Mouse (Mus musculus) CH12.LX (cell line): ENCODE data around the gene Otud4. TPM values are rescaled to one million over a fixed set of nuclear protein-coding genes. Genes with fewer than 3 reads are reported as not detected.
"Not testable (repeated sequence)": the region's sequence is repeated elsewhere in the genome, so short reads cannot be mapped to it uniquely, and the experiment has no call there.

Source experiments
- DNase-seq: peaks from one replicate; pipeline ENCODE4 v3.0.0-alpha.2; 2013; ENCODE audit errors: extremely low read depth
- H3K27ac ChIP-seq: 2 replicates; pipeline ENCODE4 v1.5.1; 2012; ENCODE audit warnings: low read depth, mild to moderate bottlenecking, control low read depth, moderate library complexity; ENCODE audit not compliant: insufficient read depth
- H3K27me3 ChIP-seq: replicated peaks from 2 replicates; pipeline ENCODE3; 2012; ENCODE audit warnings: inconsistent platforms
- H3K36me3 ChIP-seq, 2 experiments: replicated peaks in 1 of 2; 2 replicates each; pipeline versions ENCODE3 to v1.6.1; 2012; ENCODE audit warnings: inconsistent platforms in 1 of 2, low read length in 1 of 2, mild to moderate bottlenecking in 1 of 2, mixed read lengths in 1 of 2, moderate library complexity in 1 of 2; ENCODE audit not compliant: control insufficient read depth in 1 of 2, insufficient read depth in 1 of 2
- H3K4me1 ChIP-seq, 2 experiments: 2 replicates each; pipeline ENCODE4 v1.6.1; 2012; ENCODE audit warnings: inconsistent platforms in 1 of 2, moderate library complexity in 1 of 2; ENCODE audit not compliant: insufficient read depth in 2 of 2, control insufficient read depth in 1 of 2
- H3K4me2 ChIP-seq: 2 replicates; pipeline ENCODE4 v1.6.1; 2012; ENCODE audit warnings: low read depth, mild to moderate bottlenecking, control low read depth; ENCODE audit not compliant: poor library complexity, insufficient read depth, severe bottlenecking
- H3K4me3 ChIP-seq, 3 experiments: fragments of 150-350 bp in 1 of 3; sonication (generic) in 1 of 3; replicated peaks in 1 of 3; 2 replicates each; pipeline versions ENCODE3 to v1.5.1; 2011 to 2012; ENCODE audit warnings: low read depth in 2 of 3, low read length in 2 of 3, mild to moderate bottlenecking in 2 of 3, moderate library complexity in 2 of 3, control low read depth in 1 of 3, improper control_type of control experiment in 1 of 3, inconsistent platforms in 1 of 3, mixed read lengths in 1 of 3; ENCODE audit not compliant: poor library complexity in 1 of 3
- H3K79me2 ChIP-seq: replicated peaks from 2 replicates; pipeline ENCODE4 v1.6.1; 2012; ENCODE audit warnings: mild to moderate bottlenecking, moderate library complexity; ENCODE audit not compliant: control insufficient read depth, poor library complexity, insufficient read depth, severe bottlenecking; ENCODE audit errors: extremely low read depth
- H3K9ac ChIP-seq: 2 replicates; pipeline ENCODE4 v1.6.1; 2012; ENCODE audit warnings: low read depth, mild to moderate bottlenecking, control low read depth, moderate library complexity; ENCODE audit not compliant: insufficient read depth
- H3K9me3 ChIP-seq: replicated peaks from 2 replicates; pipeline ENCODE3; 2012; ENCODE audit warnings: low read length, inconsistent platforms, mixed read lengths
- CHD1 ChIP-seq: IDR thresholded peaks from 2 replicates; pipeline ENCODE4 v1.6.1; 2012; ENCODE audit warnings: low read depth, low read length, improper control_type of control experiment, inconsistent platforms
- CHD2 ChIP-seq: IDR thresholded peaks from 2 replicates; pipeline ENCODE4 v1.6.1; 2011; ENCODE audit warnings: low read length, improper control_type of control experiment
- CTCF ChIP-seq, 2 experiments: IDR thresholded peaks in 1 of 2; conservative IDR thresholded peaks in 1 of 2; 2 replicates each; pipeline ENCODE4 v1.5.1; 2011 to 2012; ENCODE audit warnings: low read depth in 2 of 2, low read length in 2 of 2, improper control_type of control experiment in 1 of 2, inconsistent platforms in 1 of 2, mild to moderate bottlenecking in 1 of 2, moderate library complexity in 1 of 2
- E2F4 ChIP-seq: IDR thresholded peaks from 2 replicates; pipeline ENCODE4 v1.6.1; 2011; ENCODE audit warnings: low read depth, low read length, improper control_type of control experiment; ENCODE audit not compliant: insufficient replicate concordance
- ELF1 ChIP-seq: IDR thresholded peaks from 2 replicates; pipeline ENCODE4 v1.6.1; 2014; ENCODE audit warnings: low read depth, mild to moderate bottlenecking, inconsistent platforms, low read length, improper control_type of control experiment
- EP300 ChIP-seq: IDR thresholded peaks from 2 replicates; pipeline ENCODE4 v1.6.1; 2011; ENCODE audit warnings: low read length, improper control_type of control experiment
- ETS1 ChIP-seq: conservative IDR thresholded peaks from 2 replicates; pipeline ENCODE4 v1.6.1; 2012; ENCODE audit warnings: low read depth, mild to moderate bottlenecking, inconsistent platforms, low read length, improper control_type of control experiment, moderate library complexity
- GABPA ChIP-seq: IDR thresholded peaks from 2 replicates; pipeline ENCODE4 v1.6.1; 2012; ENCODE audit warnings: low read depth, low read length, improper control_type of control experiment, inconsistent platforms; ENCODE audit not compliant: insufficient replicate concordance
- HCFC1 ChIP-seq: IDR thresholded peaks from 2 replicates; pipeline ENCODE4 v1.6.1; 2012; ENCODE audit warnings: low read depth, mild to moderate bottlenecking, inconsistent platforms, low read length, improper control_type of control experiment
- JUN ChIP-seq: IDR thresholded peaks from 2 replicates; pipeline ENCODE4 v1.6.1; 2011; ENCODE audit warnings: low read depth, mild to moderate bottlenecking, low read length, improper control_type of control experiment, moderate library complexity; ENCODE audit not compliant: insufficient read depth
- MAX ChIP-seq: IDR thresholded peaks from 2 replicates; pipeline ENCODE4 v1.6.1; 2011; ENCODE audit warnings: low read length, improper control_type of control experiment
- MEF2A ChIP-seq: IDR thresholded peaks from 2 replicates; pipeline ENCODE4 v1.6.1; 2014; ENCODE audit warnings: low read depth, mild to moderate bottlenecking, inconsistent platforms, low read length, improper control_type of control experiment, borderline replicate concordance
- MXI1 ChIP-seq: IDR thresholded peaks from 2 replicates; pipeline ENCODE4 v1.6.1; 2011; ENCODE audit warnings: mild to moderate bottlenecking, low read depth, low read length, improper control_type of control experiment
- NELFE ChIP-seq: IDR thresholded peaks from 2 replicates; pipeline ENCODE4 v1.6.1; 2011; ENCODE audit warnings: low read depth, low read length, improper control_type of control experiment
- NRF1 ChIP-seq: IDR thresholded peaks from 2 replicates; pipeline ENCODE4 v1.6.1; 2014; ENCODE audit warnings: low read depth, mild to moderate bottlenecking, inconsistent platforms, low read length, improper control_type of control experiment, moderate library complexity
- PAX5 ChIP-seq: IDR thresholded peaks from 2 replicates; pipeline ENCODE4 v1.6.1; 2012; ENCODE audit warnings: low read length, inconsistent platforms, mixed read lengths
- POLR2A ChIP-seq: IDR thresholded peaks from 2 replicates; pipeline ENCODE4 v1.6.1; 2011; ENCODE audit warnings: low read depth, mild to moderate bottlenecking, improper control_type of control experiment, low read length
- RAD21 ChIP-seq: IDR thresholded peaks from 2 replicates; pipeline ENCODE4 v1.6.1; 2011; ENCODE audit warnings: low read depth, mild to moderate bottlenecking, low read length, improper control_type of control experiment, moderate library complexity
- RCOR1 ChIP-seq: conservative IDR thresholded peaks from 2 replicates; pipeline ENCODE4 v1.6.1; 2012; ENCODE audit warnings: low read depth, mild to moderate bottlenecking, inconsistent platforms, low read length, improper control_type of control experiment
- SIN3A ChIP-seq: IDR thresholded peaks from 2 replicates; pipeline ENCODE4 v1.6.1; 2012; ENCODE audit warnings: low read length, improper control_type of control experiment, inconsistent platforms
- TCF12 ChIP-seq: IDR thresholded peaks from 2 replicates; pipeline ENCODE4 v1.6.1; 2014; ENCODE audit warnings: low read depth, mild to moderate bottlenecking, inconsistent platforms, low read length, improper control_type of control experiment
- UBTF ChIP-seq: IDR thresholded peaks from 2 replicates; pipeline ENCODE4 v1.6.1; 2012; ENCODE audit warnings: low read depth, mild to moderate bottlenecking, inconsistent platforms, low read length, improper control_type of control experiment, moderate library complexity
- USF1 ChIP-seq: IDR thresholded peaks from 2 replicates; pipeline ENCODE4 v1.6.1; 2014; ENCODE audit warnings: low read depth, mild to moderate bottlenecking, inconsistent platforms, low read length, improper control_type of control experiment
- ZKSCAN1 ChIP-seq: IDR thresholded peaks from 2 replicates; pipeline ENCODE4 v1.6.1; 2012; ENCODE audit warnings: low read depth, inconsistent platforms, low read length, improper control_type of control experiment, borderline replicate concordance
- ZMIZ1 ChIP-seq: IDR thresholded peaks from 2 replicates; pipeline ENCODE4 v1.6.1; 2012; ENCODE audit warnings: low read depth, mild to moderate bottlenecking, inconsistent platforms, low read length, improper control_type of control experiment
- ZNF384 ChIP-seq: IDR thresholded peaks from 2 replicates; pipeline ENCODE4 v1.6.1; 2012; ENCODE audit warnings: low read depth, low read length, improper control_type of control experiment, inconsistent platforms
- dilution Hi-C: fragments of 300-500 bp; cut with MboI; formaldehyde crosslinking; loops from 2 replicates; pipeline ENCODE4 v1.14.3; 2020; ENCODE audit warnings: low sequenced_read_pairs; ENCODE audit not compliant: extremely low pct_unique_long_range_greater_than_20kb, extremely low pct_ligation_motif_present
- in situ Hi-C: fragments of 300-500 bp; cut with MboI; formaldehyde crosslinking; loops from 3 replicates; pipeline ENCODE4 v1.14.3; 2019; ENCODE audit warnings: low sequenced_read_pairs, low pct_ligation_motif_present, low pct_unique_long_range_greater_than_20kb, mixed read lengths
- polyA plus RNA-seq: library from polyadenylated mRNA; unstranded; fragments of >175 nt; gene quantifications from 2 replicates; pipeline ENCODE4 v1.2.1, GENCODE M21; 2012; ENCODE audit warnings: low read depth; ENCODE audit not compliant: insufficient read length
- total RNA-seq, 2 experiments: library from RNA; depleted of rRNA; stranded (reverse); fragments of 300-350 nt in 1 of 2; fragments of >200 nt in 1 of 2; gene quantifications; 2 replicates each; pipeline ENCODE4 v1.2.3; 2012 to 2014

The Otud4 gene
- total and polyA plus RNA-seq, 3 experiments = 22.8 to 44.6 (median 42.3) TPM

- H3K4me1 ChIP-seq = no peaks in the 10 kb centered on the region
- no peak overlapping the region for H3K9ac ChIP-seq
- H3K27ac ChIP-seq = no peak overlapping the region
- H3K79me2 ChIP-seq = no peaks in the 10 kb centered on the region
- H3K4me2 ChIP-seq = no peak overlapping the region
- H3K36me3 ChIP-seq = peaks cover 31 to 73% of the 10 kb centered on the region in 2 experiments
- DNase-seq = no peak
- no peak for TF ChIP-seq RCOR1
- TF ChIP-seq USF1 = no peak
- TF ChIP-seq GABPA = no peak
- no peak for TF ChIP-seq CHD1
- no peak for TF ChIP-seq JUN
- no peak for TF ChIP-seq RAD21
- no peak for TF ChIP-seq SIN3A
- TF ChIP-seq ETS1 = no peak
- no peak for TF ChIP-seq UBTF
- TF ChIP-seq ZNF384 = no peak
- TF ChIP-seq ELF1 = no peak
- TF ChIP-seq E2F4 = no peak
- no peak for TF ChIP-seq CTCF (conservative IDR thresholded peaks at IDR 0.05 in 1 of 2, IDR thresholded peaks at IDR 0.05 in 1 of 2; ENCODE audit: low read depth in 2 of 2, low read length in 2 of 2)
- no peak for TF ChIP-seq POLR2A
- TF ChIP-seq EP300 = no peak
- TF ChIP-seq PAX5 = no peak
- H3K27me3 ChIP-seq = no peaks in the 10 kb centered on the region
- no peaks in the 10 kb centered on the region for H3K9me3 ChIP-seq
- H3K4me3 ChIP-seq = no peak overlapping the region
- in situ Hi-C loops = loop anchor here (25.0 kb wide), 1 partner anchor 1032 kb away; no protein-coding TSS in a partner anchor
- dilution Hi-C loops = no loop called here
Measured at GRCm38 (mm10) chr8:79680555-79680954, 41.1 kb downstream of the Otud4 start.

DNA sequence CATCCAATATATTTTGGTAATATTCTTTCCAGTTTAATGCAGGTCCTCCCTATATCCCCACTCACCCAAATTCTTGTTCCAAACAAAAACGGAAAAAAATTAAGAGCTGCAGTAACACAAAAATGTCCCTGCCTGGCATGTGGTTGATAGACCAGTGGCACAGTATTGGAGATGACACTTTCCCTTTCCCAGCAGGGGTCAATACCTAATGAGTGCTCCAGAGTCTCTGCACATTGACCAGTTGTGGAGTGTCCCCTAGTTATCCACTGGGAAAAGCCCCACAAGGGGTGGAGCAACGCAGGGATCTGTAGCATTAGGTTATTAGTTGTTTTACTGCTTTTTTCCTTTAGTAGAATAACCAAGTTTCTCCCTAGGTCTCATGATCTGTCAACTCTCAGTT lies 41.5 kb downstream of the Otud4 start:
- DNase-seq = no peak
- no peak overlapping the region for H3K27ac ChIP-seq
- H3K4me2 ChIP-seq = no peak overlapping the region
- peaks cover 33 to 74% of the 10 kb centered on the region in 2 experiments for H3K36me3 ChIP-seq
- no peak overlapping the region for H3K4me3 ChIP-seq
- no peak for TF ChIP-seq USF1
- no peak for TF ChIP-seq CHD2
- no peak for TF ChIP-seq SIN3A
- TF ChIP-seq ZNF384 = no peak
- TF ChIP-seq NELFE = no peak
- TF ChIP-seq ZMIZ1 = no peak
- TF ChIP-seq MXI1 = no peak
- TF ChIP-seq GABPA = no peak
- TF ChIP-seq ZKSCAN1 = no peak
- TF ChIP-seq MEF2A = no peak
- TF ChIP-seq NRF1 = no peak
- no peak for TF ChIP-seq HCFC1
- no peak for TF ChIP-seq RCOR1
- TF ChIP-seq TCF12 = no peak
- TF ChIP-seq MAX = no peak
- dilution Hi-C loops = no loop called here
- no peaks in the 10 kb centered on the region for H3K79me2 ChIP-seq
- in situ Hi-C loops = loop anchor here (25.0 kb wide), 1 partner anchor 1031 kb away; no protein-coding TSS in a partner anchor
- H3K9me3 ChIP-seq = no peaks in the 10 kb centered on the region
- no peaks in the 10 kb centered on the region for H3K4me1 ChIP-seq
- no peak overlapping the region for H3K9ac ChIP-seq
- H3K27me3 ChIP-seq = no peaks in the 10 kb centered on the region

DNA sequence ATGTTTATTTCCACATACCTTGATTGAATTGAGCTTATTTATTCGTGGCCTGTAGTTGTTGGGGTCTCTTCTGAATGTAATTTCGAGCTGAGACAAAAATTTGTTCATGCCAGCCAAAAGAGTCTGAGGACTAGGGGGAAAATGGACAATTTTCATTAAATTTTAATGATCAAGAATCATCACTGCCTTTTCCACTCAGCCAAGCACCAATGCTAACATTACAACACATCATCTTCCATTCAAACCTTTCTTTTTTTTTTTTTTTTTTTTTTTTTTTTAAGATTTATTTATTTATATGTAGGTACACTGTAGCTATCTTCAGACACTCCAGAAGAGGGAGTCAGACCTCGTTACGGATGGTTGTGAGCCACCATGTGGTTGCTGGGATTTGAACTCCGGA lies 46.5 kb downstream of the Otud4 start:
- H3K27ac ChIP-seq, H3K9me3 ChIP-seq, H3K79me2 ChIP-seq, H3K27me3 ChIP-seq, H3K4me1 ChIP-seq, H3K4me3 ChIP-seq, dilution Hi-C loops, DNase-seq, H3K9ac ChIP-seq, H3K4me2 ChIP-seq: not testable (repeated sequence)
- in situ Hi-C loops = loop anchor here (25.0 kb wide), 1 partner anchor 1026 kb away; no protein-coding TSS in a partner anchor
- H3K36me3 ChIP-seq = peaks cover 49 to 98% of the 10 kb centered on the region in 2 experiments
